Mouse (Mus musculus) stomach, postnatal 0 days (tissue): ENCODE data around the gene Pnrc2. TPM values are rescaled to one million over a fixed set of nuclear protein-coding genes. Genes with fewer than 3 reads are reported as not detected.

Experiments used
- ATAC-seq: fragments of 200-750 bp; cut with Nextera tagmentation; 2 replicates; pipeline ENCODE4 v1.8.0; 2017; ENCODE audit not compliant: low FRiP score, low TSS enrichment
- DNase-seq: peaks from one replicate; pipeline ENCODE4 v3.0.0-alpha.2; 2016; ENCODE audit warnings: low spot score
- H3K27ac ChIP-seq: fragments of 300-500 bp; sonication (generic); replicated peaks from 2 replicates; pipeline ENCODE4 v1.5.1; 2014; ENCODE audit warnings: mild to moderate bottlenecking, control low read depth
- H3K27me3 ChIP-seq: fragments of 300-500 bp; sonication (generic); 2 replicates; pipeline ENCODE4 v1.6.1; 2014; ENCODE audit warnings: low read length; ENCODE audit not compliant: control insufficient read depth, insufficient read depth
- H3K36me3 ChIP-seq: fragments of 300-500 bp; sonication (generic); 2 replicates; pipeline ENCODE4 v1.6.1; 2014; ENCODE audit warnings: low read length, mixed read lengths; ENCODE audit not compliant: control insufficient read depth, insufficient read depth
- H3K4me1 ChIP-seq: fragments of 300-500 bp; sonication (generic); replicated peaks from 2 replicates; pipeline ENCODE4 v1.6.1; 2014; ENCODE audit warnings: antibody characterized with exemption; ENCODE audit not compliant: control insufficient read depth, insufficient read depth
- H3K4me2 ChIP-seq: fragments of 300-500 bp; sonication (generic); replicated peaks from 2 replicates; pipeline ENCODE4 v1.6.1; 2014; ENCODE audit warnings: low read depth, mild to moderate bottlenecking, control low read depth, moderate library complexity
- H3K4me3 ChIP-seq: fragments of 300-500 bp; sonication (generic); 2 replicates; pipeline ENCODE4 v1.5.1; 2014; ENCODE audit warnings: low read depth, low read length, control low read depth
- H3K9ac ChIP-seq: fragments of 300-500 bp; sonication (generic); 2 replicates; pipeline ENCODE4 v1.6.1; 2014; ENCODE audit warnings: mild to moderate bottlenecking, low read length, control low read depth, mixed read lengths
- H3K9me3 ChIP-seq: fragments of 300-500 bp; sonication (generic); 2 replicates; pipeline ENCODE4 v1.6.1; 2016; ENCODE audit warnings: low read length; ENCODE audit not compliant: control insufficient read depth
- CTCF ChIP-seq: IDR thresholded peaks from 2 replicates; pipeline ENCODE4 v1.5.1; 2016; ENCODE audit warnings: antibody characterized with exemption, low read depth, mild to moderate bottlenecking, moderate library complexity
- EP300 ChIP-seq: optimal IDR thresholded peaks from 2 replicates; pipeline ENCODE3; 2016; ENCODE audit warnings: antibody characterized with exemption
- WGBS: fragments of 180-500 bp; shearing (Covaris S2); extraction: QIAGEN DNeasy Blood & Tissue Kit; methylation state at CpG from one replicate; pipeline ENCODE4 v1.1.7; 2014; 5-methylcytosine and 5-hydroxymethylcytosine counted together
- polyA plus RNA-seq: library from polyadenylated mRNA; unstranded; fragments of >200 nt; fragmentation: Nextera tagmentation; extraction: Ambion mirVana; gene quantifications from 2 replicates; pipeline ENCODE4 v1.2.1, GENCODE M21; 2015

The Pnrc2 gene
- polyA plus RNA-seq, 1 experiment from 2014 or later = 101 TPM

GRCm38 (mm10) chr4:135906633-135907032 lies 33.0 kb upstream of the Pnrc2 start:
- Histone ChIP-seq H3K36me3 (no peaks in the 10 kb centered on the region), H3K9ac (no peak overlapping the region), H3K27ac (no peak overlapping the region), H3K4me1 (no peaks in the 10 kb centered on the region), H3K9me3 (no peaks in the 10 kb centered on the region), H3K4me2 (no peak overlapping the region), H3K27me3 (no peaks in the 10 kb centered on the region), H3K4me3 (no peak overlapping the region)
- DNase-seq = no peak
- WGBS = 79% methylated on average over 3 of the region's 3 CpGs
- TF ChIP-seq CTCF (no peak), EP300 (no peak)
- ATAC-seq = no peak

- H3K27ac ChIP-seq = no peak overlapping the region
- H3K9me3 ChIP-seq = no peaks in the 10 kb centered on the region
- H3K36me3 ChIP-seq = no peaks in the 10 kb centered on the region
- H3K4me2 ChIP-seq = no peak overlapping the region
- H3K4me1 ChIP-seq = no peaks in the 10 kb centered on the region
- no peaks in the 10 kb centered on the region for H3K27me3 ChIP-seq
- DNase-seq = no peak
- WGBS = 39% methylated on average over 1 of the region's 1 CpGs
- TF ChIP-seq CTCF = no peak
- no peak for TF ChIP-seq EP300
- no peak overlapping the region for H3K4me3 ChIP-seq
- no peak for ATAC-seq
- H3K9ac ChIP-seq = no peak overlapping the region
Measured at GRCm38 (mm10) chr4:135904810-135905209, 31.2 kb upstream of the Pnrc2 start.

- no peaks in the 10 kb centered on the region for H3K27me3 ChIP-seq
- no peak for DNase-seq
- TF ChIP-seq CTCF (no peak), EP300 (no peak)
- no peak overlapping the region for H3K4me2 ChIP-seq
- ATAC-seq = no peak
- no peak overlapping the region for H3K27ac ChIP-seq
- H3K9ac ChIP-seq = no peak overlapping the region
- H3K4me1 ChIP-seq = no peaks in the 10 kb centered on the region
- H3K4me3 ChIP-seq = no peak overlapping the region
- no peaks in the 10 kb centered on the region for H3K9me3 ChIP-seq
- no peaks in the 10 kb centered on the region for H3K36me3 ChIP-seq
- 84% methylated on average over 4 of the region's 4 CpGs for WGBS
Measured at GRCm38 (mm10) chr4:135902606-135903242, 29.1 kb upstream of the Pnrc2 start.

GRCm38 (mm10) chr4:135900008-135900407 lies 26.4 kb upstream of the Pnrc2 start:
- H3K36me3 ChIP-seq = no peaks in the 10 kb centered on the region
- DNase-seq (no peak), ATAC-seq (no peak)
- H3K9me3 ChIP-seq = no peaks in the 10 kb centered on the region
- H3K27me3 ChIP-seq = no peaks in the 10 kb centered on the region
- no peak for TF ChIP-seq CTCF
- TF ChIP-seq EP300 = no peak
- no peak overlapping the region for H3K4me3 ChIP-seq
- no peaks in the 10 kb centered on the region for H3K4me1 ChIP-seq
- H3K27ac ChIP-seq = no peak overlapping the region
- WGBS = 76% methylated on average over 5 of the region's 5 CpGs
- no peak overlapping the region for H3K9ac ChIP-seq
- H3K4me2 ChIP-seq = no peak overlapping the region

- no peak overlapping the region for H3K4me2 ChIP-seq
- no peak for DNase-seq
- H3K27me3 ChIP-seq = no peaks in the 10 kb centered on the region
- TF ChIP-seq CTCF = no peak
- no peak for TF ChIP-seq EP300
- H3K9me3 ChIP-seq = no peaks in the 10 kb centered on the region
- no peak overlapping the region for H3K9ac ChIP-seq
- no peak overlapping the region for H3K4me3 ChIP-seq
- peak; percentile 38; the same call in 1 of the 2 replicates for ATAC-seq
- no peak overlapping the region for H3K27ac ChIP-seq
- 76% methylated on average over 7 of the region's 7 CpGs for WGBS
- H3K4me1 ChIP-seq = no peaks in the 10 kb centered on the region
- H3K36me3 ChIP-seq = no peaks in the 10 kb centered on the region
Measured at GRCm38 (mm10) chr4:135899050-135899448, 25.4 kb upstream of the Pnrc2 start.

GRCm38 (mm10) chr4:135898380-135899049 lies 24.9 kb upstream of the Pnrc2 start:
- H3K4me2 ChIP-seq = no peak overlapping the region
- WGBS = 56% methylated on average over 9 of the region's 9 CpGs

More at GRCm38 (mm10) chr4:135898380-135899049, 24.9 kb upstream of the Pnrc2 start:
- no peaks in the 10 kb centered on the region for H3K4me1 ChIP-seq
- no peaks in the 10 kb centered on the region for H3K36me3 ChIP-seq
- no peak overlapping the region for H3K9ac ChIP-seq
- H3K9me3 ChIP-seq = no peaks in the 10 kb centered on the region
- H3K27me3 ChIP-seq = no peaks in the 10 kb centered on the region
- ATAC-seq (peak; percentile 82), DNase-seq (peak; percentile 57)
- H3K4me3 ChIP-seq = no peak overlapping the region
- no peak overlapping the region for H3K27ac ChIP-seq
- no peak for TF ChIP-seq CTCF
- no peak for TF ChIP-seq EP300
